Mouse (Mus musculus): ENCODE data around the gene Apol7b. TPM values are rescaled to one million over a fixed set of nuclear protein-coding genes. Genes with fewer than 3 reads are reported as not detected.
"Not testable (repeated sequence)": the region's sequence is repeated elsewhere in the genome, so short reads cannot be mapped to it uniquely, and the experiment has no call there.

The Apol7b gene
- polyA plus RNA-seq, 1 experiment from 2014 or later = not detected

DNA sequence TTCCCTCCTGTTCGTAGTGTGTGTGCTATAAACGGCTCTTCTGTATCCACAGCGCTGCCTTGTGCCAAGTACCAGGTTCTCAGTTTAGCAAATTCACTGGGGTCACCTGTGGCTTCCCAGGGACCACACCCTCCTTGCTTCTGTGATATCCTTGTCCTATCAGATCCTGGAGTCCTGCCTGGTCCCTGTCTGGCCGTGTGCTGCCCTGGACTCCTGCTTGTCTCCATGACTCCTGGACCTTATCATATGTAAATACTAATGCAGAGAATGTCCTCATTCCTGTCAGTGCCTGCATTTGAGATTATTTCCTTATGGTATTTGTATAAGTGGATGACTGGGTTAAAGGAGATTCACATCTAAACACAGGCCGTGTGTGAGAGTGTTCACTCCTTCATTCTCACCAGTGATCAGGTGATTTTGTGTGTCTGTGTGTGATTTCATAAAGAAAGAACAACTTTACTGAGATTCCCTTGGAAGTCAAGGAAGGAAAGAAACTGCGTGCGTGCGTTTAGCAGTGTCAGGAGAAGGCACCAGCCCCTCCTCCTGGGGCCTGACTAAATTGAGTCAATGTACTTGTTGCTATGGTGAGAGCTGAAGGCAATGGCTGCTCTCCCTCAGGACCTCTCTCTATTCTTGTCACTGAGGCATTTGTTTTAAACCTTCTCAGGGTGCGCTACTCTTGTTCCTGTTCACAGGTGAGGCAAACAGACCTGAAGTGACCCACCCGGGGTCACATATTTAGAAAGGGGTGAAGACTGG lies 18.4 kb downstream of the Apol7b start:
- not testable (repeated sequence) for H3K4me1 ChIP-seq (replicated peaks; ENCODE audit: control insufficient read depth, insufficient read depth, low read length); H3K27ac ChIP-seq; H3K4me2 ChIP-seq (replicated peaks); H3K27me3 ChIP-seq (ENCODE audit: control insufficient read depth, insufficient read depth, low read length); DNase-seq (ENCODE audit: low spot score); H3K4me3 ChIP-seq (replicated peaks; ENCODE audit: low read length); H3K36me3 ChIP-seq (replicated peaks; ENCODE audit: control insufficient read depth, insufficient read depth); ATAC-seq (ENCODE audit: low FRiP score); H3K9ac ChIP-seq; H3K9me3 ChIP-seq (ENCODE audit: control insufficient read depth, low read length)
- 66% methylated on average over 8 of the region's 10 CpGs for WGBS

DNA sequence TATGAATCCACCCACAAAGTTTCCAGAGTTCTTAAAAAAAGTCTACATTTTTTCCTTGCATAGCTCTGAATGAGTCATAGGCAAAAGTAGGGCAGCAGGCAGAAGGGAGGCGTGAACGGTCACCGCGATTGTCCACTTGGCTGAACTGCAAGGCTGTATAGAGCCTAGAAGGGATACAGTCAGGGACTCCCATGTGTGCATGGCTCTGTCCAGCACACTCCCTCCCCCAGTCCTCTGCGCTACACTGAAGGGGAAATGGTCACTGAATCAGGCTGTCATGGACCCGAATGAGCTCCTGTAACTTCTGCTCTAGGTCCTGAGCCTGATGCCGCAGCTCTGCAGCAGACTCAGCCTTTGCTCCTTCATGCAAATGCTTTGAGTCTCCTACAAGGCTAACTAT lies 24.4 kb downstream of the Apol7b start:
- H3K4me1 ChIP-seq (replicated peaks; ENCODE audit: control insufficient read depth, insufficient read depth, low read length); H3K27ac ChIP-seq; H3K4me3 ChIP-seq (replicated peaks; ENCODE audit: low read length); H3K9ac ChIP-seq; H3K36me3 ChIP-seq (replicated peaks; ENCODE audit: control insufficient read depth, insufficient read depth); ATAC-seq (ENCODE audit: low FRiP score); DNase-seq (ENCODE audit: low spot score); H3K4me2 ChIP-seq (replicated peaks); H3K27me3 ChIP-seq (ENCODE audit: control insufficient read depth, insufficient read depth, low read length); H3K9me3 ChIP-seq (ENCODE audit: control insufficient read depth, low read length): not testable (repeated sequence)
- 88% methylated on average over 3 of the region's 7 CpGs for WGBS

DNA sequence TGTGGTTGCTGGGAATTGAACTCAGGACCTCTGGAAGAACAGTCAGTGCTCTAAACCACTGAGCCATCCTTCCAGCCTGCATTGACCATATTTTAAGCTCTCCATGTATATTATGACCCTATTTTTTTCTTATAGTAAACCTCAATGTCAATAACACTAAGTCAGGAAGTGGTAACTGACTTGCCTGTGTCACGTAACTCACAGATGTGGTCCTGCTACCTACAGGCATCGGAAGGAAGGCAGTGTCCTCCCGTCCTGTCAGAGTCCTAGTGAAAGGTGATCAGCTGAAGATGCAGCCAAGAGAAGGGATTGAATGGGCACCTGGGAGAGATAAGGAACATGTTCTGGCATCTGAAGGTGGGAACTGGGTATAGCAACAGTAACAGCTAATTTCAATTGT lies 27.6 kb downstream of the Apol7b start:
- WGBS = no CpG with 5 or more reads among the region's 3 CpGs
- H3K27me3 ChIP-seq (ENCODE audit: control insufficient read depth, insufficient read depth, low read length) = not testable (repeated sequence)

DNA sequence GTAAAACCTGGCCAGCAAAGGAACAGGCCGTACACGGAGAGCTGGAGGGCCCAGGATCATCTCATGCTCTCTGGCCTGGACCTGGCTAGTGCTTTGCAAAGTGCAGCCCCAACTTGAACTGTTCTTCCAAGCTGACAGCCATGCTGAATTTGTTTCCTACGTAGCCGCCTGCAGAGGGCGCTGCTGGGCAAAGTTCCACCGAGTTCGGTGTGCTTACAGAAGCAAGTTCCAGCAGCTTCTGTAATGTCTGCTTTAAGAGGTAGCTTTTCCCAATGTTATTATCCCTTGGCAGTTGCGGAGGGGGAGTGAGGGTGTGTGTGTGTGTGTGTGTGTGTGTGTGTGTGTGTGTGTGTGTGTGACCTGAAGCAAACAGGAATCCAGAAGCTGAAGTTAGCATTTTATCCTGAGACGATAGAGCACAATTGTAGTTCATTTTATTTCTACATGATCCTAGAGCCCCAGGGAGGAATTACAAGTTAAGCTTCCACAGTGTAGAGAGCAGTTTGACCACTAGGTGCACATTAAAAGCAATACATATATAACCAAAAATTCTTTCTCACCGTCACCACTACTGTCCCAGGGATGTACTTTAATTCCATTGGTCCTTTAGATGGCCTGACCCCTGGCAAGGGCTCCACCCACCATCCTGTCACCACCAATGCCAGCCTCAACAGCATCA lies 30.5 kb downstream of the Apol7b start:
- ATAC-seq (ENCODE audit: low FRiP score); DNase-seq (ENCODE audit: low spot score); H3K36me3 ChIP-seq (replicated peaks; ENCODE audit: control insufficient read depth, insufficient read depth); H3K4me1 ChIP-seq (replicated peaks; ENCODE audit: control insufficient read depth, insufficient read depth, low read length); H3K4me2 ChIP-seq (replicated peaks); H3K27ac ChIP-seq; H3K27me3 ChIP-seq (ENCODE audit: control insufficient read depth, insufficient read depth, low read length); H3K9ac ChIP-seq; H3K9me3 ChIP-seq (ENCODE audit: control insufficient read depth, low read length); H3K4me3 ChIP-seq (replicated peaks; ENCODE audit: low read length): not testable (repeated sequence)
- 46% methylated on average over 2 of the region's 10 CpGs for WGBS

More for the DNA sequence above, 27.6 kb downstream of the Apol7b start:
- not testable (repeated sequence) for H3K4me2 ChIP-seq (replicated peaks); H3K27ac ChIP-seq; H3K36me3 ChIP-seq (replicated peaks; ENCODE audit: control insufficient read depth, insufficient read depth); H3K4me1 ChIP-seq (replicated peaks; ENCODE audit: control insufficient read depth, insufficient read depth, low read length); DNase-seq (ENCODE audit: low spot score); H3K9me3 ChIP-seq (ENCODE audit: control insufficient read depth, low read length); ATAC-seq (ENCODE audit: low FRiP score); H3K4me3 ChIP-seq (replicated peaks; ENCODE audit: low read length); H3K9ac ChIP-seq

DNA sequence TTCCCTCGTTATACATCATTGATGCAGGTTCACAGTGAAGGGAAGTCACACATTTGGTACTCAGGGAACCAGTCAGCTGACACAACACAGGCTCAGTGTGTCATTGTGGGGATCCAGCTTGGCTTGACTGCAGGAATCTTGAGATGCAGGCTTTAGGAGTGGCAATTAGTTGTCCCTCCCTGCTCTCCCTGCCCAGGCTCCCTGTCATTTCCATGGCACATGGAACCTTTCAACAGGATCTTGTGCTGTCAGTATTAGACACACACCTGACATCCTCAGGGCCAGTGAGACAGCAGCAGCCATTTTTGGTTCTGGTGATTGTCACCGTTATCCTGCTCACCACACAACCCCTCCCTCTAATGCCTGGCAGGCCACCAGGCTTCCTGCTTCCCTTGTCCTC lies 31.6 kb downstream of the Apol7b start:
- not testable (repeated sequence) for H3K27ac ChIP-seq; H3K4me2 ChIP-seq (replicated peaks); H3K9me3 ChIP-seq (ENCODE audit: control insufficient read depth, low read length); H3K4me3 ChIP-seq (replicated peaks; ENCODE audit: low read length); H3K27me3 ChIP-seq (ENCODE audit: control insufficient read depth, insufficient read depth, low read length); DNase-seq (ENCODE audit: low spot score); ATAC-seq (ENCODE audit: low FRiP score); H3K4me1 ChIP-seq (replicated peaks; ENCODE audit: control insufficient read depth, insufficient read depth, low read length); H3K9ac ChIP-seq; H3K36me3 ChIP-seq (replicated peaks; ENCODE audit: control insufficient read depth, insufficient read depth)
- 73% methylated on average over 2 of the region's 2 CpGs for WGBS

DNA sequence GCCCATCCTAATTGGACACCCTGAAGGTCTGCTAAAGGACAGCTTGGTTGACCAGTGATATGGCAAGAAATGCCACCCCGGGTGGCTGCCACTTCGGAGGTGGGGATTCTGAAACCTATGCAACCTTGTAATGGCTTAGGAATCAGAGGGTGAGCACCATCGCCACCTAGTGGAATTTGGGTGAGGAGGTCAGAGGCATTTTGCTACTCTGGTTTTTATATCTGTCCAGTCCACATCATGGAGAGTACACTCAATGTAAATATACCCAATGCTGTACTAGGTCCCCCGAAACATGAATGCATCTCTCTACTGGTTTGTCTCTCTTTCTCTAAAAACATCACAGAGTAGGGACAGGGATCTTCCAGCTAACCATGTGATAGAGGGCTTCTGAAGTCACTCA lies 34.6 kb downstream of the Apol7b start:
- not testable (repeated sequence) for H3K4me2 ChIP-seq (replicated peaks); H3K27ac ChIP-seq; H3K4me1 ChIP-seq (replicated peaks; ENCODE audit: control insufficient read depth, insufficient read depth, low read length); DNase-seq (ENCODE audit: low spot score); H3K36me3 ChIP-seq (replicated peaks; ENCODE audit: control insufficient read depth, insufficient read depth); H3K9ac ChIP-seq; H3K27me3 ChIP-seq (ENCODE audit: control insufficient read depth, insufficient read depth, low read length); ATAC-seq (ENCODE audit: low FRiP score); H3K9me3 ChIP-seq (ENCODE audit: control insufficient read depth, low read length); H3K4me3 ChIP-seq (replicated peaks; ENCODE audit: low read length)
- WGBS = 32% methylated on average over 4 of the region's 4 CpGs

GRCm38 (mm10) chr15:77411035-77411434 lies 36.3 kb downstream of the Apol7b start, which contains the start of gene Apol9a:
Gene Apol9a (minus strand): TSS chr15:77411135.
- not testable (repeated sequence) for H3K27ac ChIP-seq; H3K27me3 ChIP-seq (ENCODE audit: control insufficient read depth, insufficient read depth, low read length); H3K4me3 ChIP-seq (replicated peaks; ENCODE audit: low read length); ATAC-seq (ENCODE audit: low FRiP score); H3K4me1 ChIP-seq (replicated peaks; ENCODE audit: control insufficient read depth, insufficient read depth, low read length); H3K9ac ChIP-seq; H3K36me3 ChIP-seq (replicated peaks; ENCODE audit: control insufficient read depth, insufficient read depth); H3K9me3 ChIP-seq (ENCODE audit: control insufficient read depth, low read length); H3K4me2 ChIP-seq (replicated peaks); DNase-seq (ENCODE audit: low spot score)
- 83% methylated on average over 1 of the region's 4 CpGs for WGBS

DNA sequence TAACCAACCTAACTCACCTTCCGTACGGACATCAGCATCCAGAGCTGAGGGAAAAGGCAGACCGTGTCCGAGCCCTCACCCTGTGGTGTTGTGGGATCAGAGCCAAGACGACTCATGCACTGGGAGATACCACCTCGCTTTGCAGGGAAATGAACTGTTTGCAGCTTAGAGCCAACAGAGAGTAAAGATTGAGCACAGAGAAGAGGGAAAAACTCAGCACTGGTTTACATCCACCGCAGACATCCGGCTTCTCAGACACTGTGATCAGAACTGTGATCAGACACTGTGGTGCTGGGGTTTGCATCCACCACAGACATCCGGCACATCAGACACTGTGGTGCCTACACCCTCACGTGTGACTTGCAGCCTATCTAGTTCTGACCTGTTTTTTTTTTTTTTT lies 40.9 kb downstream of the Apol7b start:
- H3K4me2 ChIP-seq (replicated peaks); H3K36me3 ChIP-seq (replicated peaks; ENCODE audit: control insufficient read depth, insufficient read depth); H3K9ac ChIP-seq; H3K4me3 ChIP-seq (replicated peaks; ENCODE audit: low read length); DNase-seq (ENCODE audit: low spot score); H3K27me3 ChIP-seq (ENCODE audit: control insufficient read depth, insufficient read depth, low read length); H3K4me1 ChIP-seq (replicated peaks; ENCODE audit: control insufficient read depth, insufficient read depth, low read length); H3K27ac ChIP-seq; ATAC-seq (ENCODE audit: low FRiP score); H3K9me3 ChIP-seq (ENCODE audit: control insufficient read depth, low read length): not testable (repeated sequence)
- 87% methylated on average over 10 of the region's 10 CpGs for WGBS

DNA sequence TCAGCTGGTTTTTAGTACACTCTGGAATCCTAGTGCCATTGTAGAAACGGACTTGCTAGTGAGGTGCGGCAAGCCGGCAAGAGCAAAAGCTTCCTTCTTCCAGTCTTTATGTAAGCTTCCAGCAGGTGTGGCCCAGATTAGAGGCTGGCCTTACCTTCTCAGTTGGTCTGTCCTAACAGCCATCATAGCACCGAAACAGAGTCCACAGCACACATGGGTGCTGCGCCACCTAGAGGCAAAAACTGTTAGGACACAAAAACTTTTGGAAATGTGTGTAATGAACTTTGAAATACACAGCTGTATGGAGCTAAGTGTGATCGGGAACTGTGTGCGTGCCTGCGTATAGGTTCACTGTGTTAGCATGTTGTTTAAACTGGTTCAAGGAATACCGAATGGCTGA lies 48.3 kb downstream of the Apol7b start, which contains the start of gene Apol7a:
Gene Apol7a, minus strand, starts transcription at position 84 of the 400 bp plus-strand sequence.
- DNase-seq (ENCODE audit: low spot score); H3K27ac ChIP-seq; H3K9me3 ChIP-seq (ENCODE audit: control insufficient read depth, low read length); ATAC-seq (ENCODE audit: low FRiP score); H3K27me3 ChIP-seq (ENCODE audit: control insufficient read depth, insufficient read depth, low read length); H3K4me3 ChIP-seq (replicated peaks; ENCODE audit: low read length); H3K36me3 ChIP-seq (replicated peaks; ENCODE audit: control insufficient read depth, insufficient read depth); H3K4me1 ChIP-seq (replicated peaks; ENCODE audit: control insufficient read depth, insufficient read depth, low read length); H3K4me2 ChIP-seq (replicated peaks); H3K9ac ChIP-seq: not testable (repeated sequence)
- WGBS = 63% methylated on average over 9 of the region's 9 CpGs

All from hindbrain, embryonic 14.5 days (tissue).